8 mouse cellular contexts compared by ENCODE assay signal in the genomic region with DNA sequence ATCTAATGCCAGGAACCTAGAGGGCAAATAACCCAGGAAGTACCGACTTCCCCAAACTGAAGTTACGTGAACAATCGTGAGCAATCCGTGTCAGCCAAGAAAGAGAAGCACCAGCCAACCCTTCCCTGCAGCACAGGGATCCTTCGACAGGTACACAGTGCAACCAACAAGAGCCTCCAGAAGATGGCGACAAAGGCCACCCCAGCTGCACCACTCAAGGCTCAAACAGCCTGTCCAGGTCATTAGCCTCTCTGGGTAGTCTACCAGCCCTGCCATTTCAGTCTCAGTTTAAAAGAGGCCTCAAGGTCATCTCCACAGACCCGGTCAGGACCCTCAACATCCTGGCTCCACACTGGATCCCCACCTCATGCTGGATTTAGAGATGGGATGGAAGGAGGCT. TPM values are rescaled to one million over a fixed set of nuclear protein-coding genes. Genes with fewer than 3 reads are reported as not detected.
DNase-seq lines count a peak whose midpoint lies in the region; ATAC-seq and TF ChIP-seq lines count a peak whose summit lies in the region.

No protein-coding gene starts in this region.

- no peaks in the 10 kb centered on the region for H3K27me3 ChIP-seq in testis, adult 2 months (ENCODE audit: control insufficient read depth, insufficient read depth, low read length)
- no peaks in the 10 kb centered on the region for H3K27me3 ChIP-seq in limb, embryonic 10.5 days (ENCODE audit: low read depth, poor library complexity, severe bottlenecking)
- H3K27me3 ChIP-seq in midbrain, embryonic 15.5 days (replicated peaks): no peaks in the 10 kb centered on the region
- H3K27me3 ChIP-seq in splenic B cell, adult 2 months (ENCODE audit: control insufficient read depth, insufficient read depth, low read length, poor library complexity, severe bottlenecking): no peaks in the 10 kb centered on the region

- ATAC-seq in midbrain, embryonic 15.5 days (replicated peaks): peak; percentile 59; the same call in 1 of the 2 replicates

- DNase-seq in testis, postnatal 14 days (ENCODE audit: low spot score): no peak
- peak; percentile 84 to 86 for DNase-seq in cerebellum, postnatal 10 days
- DNase-seq in gastrocnemius, postnatal 10 days: peak; percentile 62
- peak; percentile 68 for DNase-seq in induced T-regulatory cell, adult 2 months (ENCODE audit: low read depth)
- peak; percentile 77 for DNase-seq in limb, embryonic 10.5 days (ENCODE audit: low spot score)
- DNase-seq in splenic B cell, adult 2 months (ENCODE audit: low read depth, low spot score): peak; percentile 72

- no peaks in the 10 kb centered on the region for H3K36me3 ChIP-seq in testis, adult 2 months (ENCODE audit: control insufficient read depth, insufficient read depth, low read length)
- H3K36me3 ChIP-seq in limb, embryonic 10.5 days: peaks cover 32% of the 10 kb centered on the region
- no peaks in the 10 kb centered on the region for H3K36me3 ChIP-seq in midbrain, embryonic 15.5 days (replicated peaks)
- H3K36me3 ChIP-seq in splenic B cell, adult 2 months (ENCODE audit: control insufficient read depth, insufficient read depth, low read length, poor library complexity, severe bottlenecking): no peaks in the 10 kb centered on the region

- H3K4me2 ChIP-seq in midbrain, embryonic 15.5 days: no peak overlapping the region

- TF ChIP-seq POLR2A in testis, adult 2 months (IDR thresholded peaks at IDR 0.05; ENCODE audit: control insufficient read depth, low read depth, low read length): no peak

- 39% methylated on average over 7 of the region's 7 CpGs for WGBS in limb, embryonic 10.5 days
- WGBS in midbrain, embryonic 15.5 days: 30% methylated on average over 7 of the region's 7 CpGs

- no peaks in the 10 kb centered on the region; the same call in 1 of the 2 replicates for H3K4me1 ChIP-seq in testis, adult 2 months (ENCODE audit: control insufficient read depth, insufficient read depth, low read length)
- H3K4me1 ChIP-seq in limb, embryonic 10.5 days: peaks cover 23% of the 10 kb centered on the region
- H3K4me1 ChIP-seq in midbrain, embryonic 15.5 days: peaks cover 10% of the 10 kb centered on the region

- no peaks in the 10 kb centered on the region for H3K9me3 ChIP-seq in limb, embryonic 10.5 days (replicated peaks)
- no peaks in the 10 kb centered on the region for H3K9me3 ChIP-seq in midbrain, embryonic 15.5 days

- peak; percentile 63; the same call in 1 of the 2 replicates for TF ChIP-seq CTCF in testis, adult 2 months (IDR thresholded peaks at IDR 0.05; ENCODE audit: control insufficient read depth, insufficient read depth, insufficient replicate concordance, low read depth, low read length)

- H3K27ac ChIP-seq in testis, adult 2 months (ENCODE audit: control insufficient read depth, insufficient read depth, low read depth, low read length): no peak overlapping the region
- no peak overlapping the region for H3K27ac ChIP-seq in limb, embryonic 10.5 days
- no peak overlapping the region for H3K27ac ChIP-seq in midbrain, embryonic 15.5 days

- no peak overlapping the region for H3K4me3 ChIP-seq in testis, adult 2 months (ENCODE audit: control insufficient read depth, low read depth, low read length)
- no peak overlapping the region for H3K4me3 ChIP-seq in limb, embryonic 10.5 days
- no peak overlapping the region for H3K4me3 ChIP-seq in midbrain, embryonic 15.5 days

- no peak overlapping the region for H3K9ac ChIP-seq in midbrain, embryonic 15.5 days

RNA-seq across cellular contexts. Expression of gene Smyd2, which starts 34.6 kb away (rescaled TPM):
- polyA plus RNA-seq in testis, adult 2 months (2012; rRNA removed): 22.1 and 23.4 TPM in 2 replicates
- total RNA-seq in gastrocnemius, postnatal 10 days (2021): 100 to 1,000 TPM; 165 to 188 TPM
- 79.5 and 89.4 TPM in 2 replicates for polyA plus RNA-seq in limb, embryonic 10.5 days (2016; fragmentation: Nextera tagmentation; extraction: Ambion mirVana)
- polyA plus RNA-seq in midbrain, embryonic 15.5 days (2015; fragmentation: Nextera tagmentation; extraction: Ambion mirVana): 71.3 and 71.8 TPM in 2 replicates
